Mouse (Mus musculus) heart, postnatal 0 days (tissue): ENCODE results near the gene Sv2b.

Experiments
- CTCF ChIP-seq: IDR thresholded peaks from 2 replicates; pipeline ENCODE4 v1.5.1; 2016; ENCODE audit warnings: antibody characterized with exemption, control low read depth, low read depth
- EP300 ChIP-seq: IDR thresholded peaks from 2 replicates; pipeline ENCODE4 v1.6.1; 2016; ENCODE audit warnings: antibody characterized with exemption, low read depth

GRCm38 (mm10) chr7:75332311-75332710 lies 23.2 kb upstream of the Sv2b start:
- no peak for TF ChIP-seq CTCF
- no peak for TF ChIP-seq EP300
